Mouse (Mus musculus) olfactory bulb, adult 2 months (tissue): ENCODE results near the gene Ptpn1. TPM values are rescaled to one million over a fixed set of nuclear protein-coding genes. Genes with fewer than 3 reads are reported as not detected.

Source experiments
- H3K27ac ChIP-seq: fragments of 200-500 bp; 2 replicates; pipeline ENCODE4 v1.5.1; 2012; ENCODE audit warnings: low read depth, low read length; ENCODE audit not compliant: insufficient read depth
- H3K4me1 ChIP-seq: fragments of 200-500 bp; 2 replicates; pipeline ENCODE4 v1.6.1; 2012; ENCODE audit warnings: low read length; ENCODE audit not compliant: control insufficient read depth, insufficient read depth
- H3K4me3 ChIP-seq: fragments of 200-500 bp; 2 replicates; pipeline ENCODE4 v1.5.1; 2012; ENCODE audit warnings: mild to moderate bottlenecking, low read depth, low read length, moderate library complexity; ENCODE audit not compliant: insufficient read depth
- CTCF ChIP-seq: fragments of 200-500 bp; IDR thresholded peaks from 2 replicates; pipeline ENCODE4 v1.5.1; 2012; ENCODE audit warnings: low read depth, mild to moderate bottlenecking, low read length, moderate library complexity; ENCODE audit not compliant: insufficient read depth
- POLR2A ChIP-seq: fragments of 200-500 bp; IDR thresholded peaks from 2 replicates; pipeline ENCODE4 v1.6.1; 2012; ENCODE audit warnings: mild to moderate bottlenecking, low read depth, low read length, moderate library complexity; ENCODE audit not compliant: insufficient read depth
- WGBS: fragments of 180-500 bp; shearing (Covaris S2); methylation state at CpG from one replicate; pipeline ENCODE4 v1.1.7; 2018; 5-methylcytosine and 5-hydroxymethylcytosine counted together
- polyA plus RNA-seq: library from polyadenylated mRNA; stranded (reverse); fragments of >200 nt; gene quantifications from 2 replicates; pipeline ENCODE4 v1.2.4, GENCODE M21; 2012; ENCODE audit warnings: low replicate concordance; ENCODE audit not compliant: missing spikeins, insufficient read depth, insufficient read length

Ptpn1 gene
- polyA plus RNA-seq, 1 experiment: not detected

- H3K4me3 ChIP-seq: no peak overlapping the region
- H3K27ac ChIP-seq: peak overlapping the region; percentile 10
- peaks cover 53% of the 10 kb centered on the region for H3K4me1 ChIP-seq
- WGBS: 54% methylated on average over 4 of the region's 4 CpGs
- no peak for TF ChIP-seq POLR2A
- no peak for TF ChIP-seq CTCF
These were observed 27.6 kb downstream of the Ptpn1 start for GRCm38 (mm10) chr2:167959384-167959911.

- H3K4me3 ChIP-seq: no peak overlapping the region
- no peak for TF ChIP-seq POLR2A
- no peak for TF ChIP-seq CTCF
- peak overlapping the region; percentile 63 for H3K27ac ChIP-seq
- WGBS: 55% methylated on average over 7 of the region's 7 CpGs
- H3K4me1 ChIP-seq: peaks cover 47% of the 10 kb centered on the region
These were observed 28.1 kb downstream of the Ptpn1 start for GRCm38 (mm10) chr2:167959996-167960395.

DNA sequence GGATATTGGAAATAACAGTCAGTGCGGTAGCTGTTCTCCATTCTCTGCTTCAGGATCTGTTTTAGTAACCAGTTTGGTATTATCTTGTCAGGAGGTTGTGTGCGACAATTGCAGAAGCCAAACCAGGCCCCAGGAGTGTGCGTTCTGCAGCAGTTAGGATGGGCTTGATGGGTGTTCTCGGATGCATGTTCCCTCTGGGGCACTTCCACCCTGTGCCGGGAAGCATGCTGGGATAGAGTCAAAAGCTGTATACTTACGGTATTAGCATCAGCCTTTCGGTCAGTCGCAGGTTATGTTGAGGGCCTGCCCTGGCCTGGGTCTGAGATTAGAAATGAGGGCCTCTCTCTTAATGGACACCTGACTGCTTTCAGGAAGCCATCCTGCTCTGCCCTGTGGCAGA, 28.7 kb downstream of the Ptpn1 start:
- no peak for TF ChIP-seq POLR2A
- TF ChIP-seq CTCF: no peak
- Histone ChIP-seq H3K27ac (peak overlapping the region; percentile 63; the same call in 1 of the 2 replicates), H3K4me3 (no peak overlapping the region), H3K4me1 (peaks cover 44% of the 10 kb centered on the region)
- WGBS: 41% methylated on average over 8 of the region's 8 CpGs

DNA sequence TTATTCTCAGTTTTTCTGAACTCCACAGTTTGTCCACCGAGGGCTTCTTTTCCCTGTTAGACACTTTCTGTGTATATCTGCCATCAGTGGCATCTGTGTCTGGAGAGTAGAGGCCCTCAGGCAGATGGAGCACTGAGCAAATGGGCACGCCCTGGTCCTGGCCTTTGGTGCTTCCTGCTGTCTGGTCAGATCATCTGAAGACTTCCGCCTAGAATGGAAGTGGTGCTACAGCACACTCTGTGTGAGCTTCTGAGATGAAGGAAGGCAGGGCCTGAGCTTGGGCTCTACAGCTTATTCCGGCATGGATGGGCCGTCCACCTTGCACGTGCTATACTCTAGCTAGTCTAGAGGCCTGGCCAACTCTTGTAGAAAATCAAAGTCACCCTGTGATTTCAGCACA, 30.5 kb downstream of the Ptpn1 start:
- H3K4me1 ChIP-seq: peaks cover 38% of the 10 kb centered on the region
- no peak overlapping the region for H3K4me3 ChIP-seq
- TF ChIP-seq POLR2A: no peak
- no peak for TF ChIP-seq CTCF
- no peak overlapping the region for H3K27ac ChIP-seq
- 94% methylated on average over 6 of the region's 6 CpGs for WGBS

DNA sequence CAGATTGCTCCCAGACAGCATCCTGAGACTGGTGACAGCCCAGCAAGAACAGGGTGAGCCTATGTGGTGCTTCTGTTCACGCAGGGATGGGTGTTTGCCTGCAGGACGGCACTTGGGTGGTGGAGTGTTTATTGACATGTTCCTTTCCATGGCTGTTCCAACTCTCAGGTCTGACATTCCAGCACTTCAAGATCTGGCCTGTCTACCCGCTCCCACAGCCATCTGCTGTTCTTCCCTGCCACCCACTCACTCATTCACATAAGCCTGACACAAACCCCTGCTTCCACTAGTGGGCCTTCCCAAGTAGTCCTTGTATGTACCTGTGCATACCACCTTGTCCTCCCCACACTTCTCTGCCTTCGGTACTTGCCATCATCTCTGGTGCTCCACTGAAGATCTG, 31.3 kb downstream of the Ptpn1 start:
- TF ChIP-seq POLR2A (no peak), CTCF (no peak)
- Histone ChIP-seq H3K27ac (no peak overlapping the region), H3K4me3 (no peak overlapping the region), H3K4me1 (peaks cover 38% of the 10 kb centered on the region)
- WGBS: 71% methylated on average over 4 of the region's 4 CpGs

DNA sequence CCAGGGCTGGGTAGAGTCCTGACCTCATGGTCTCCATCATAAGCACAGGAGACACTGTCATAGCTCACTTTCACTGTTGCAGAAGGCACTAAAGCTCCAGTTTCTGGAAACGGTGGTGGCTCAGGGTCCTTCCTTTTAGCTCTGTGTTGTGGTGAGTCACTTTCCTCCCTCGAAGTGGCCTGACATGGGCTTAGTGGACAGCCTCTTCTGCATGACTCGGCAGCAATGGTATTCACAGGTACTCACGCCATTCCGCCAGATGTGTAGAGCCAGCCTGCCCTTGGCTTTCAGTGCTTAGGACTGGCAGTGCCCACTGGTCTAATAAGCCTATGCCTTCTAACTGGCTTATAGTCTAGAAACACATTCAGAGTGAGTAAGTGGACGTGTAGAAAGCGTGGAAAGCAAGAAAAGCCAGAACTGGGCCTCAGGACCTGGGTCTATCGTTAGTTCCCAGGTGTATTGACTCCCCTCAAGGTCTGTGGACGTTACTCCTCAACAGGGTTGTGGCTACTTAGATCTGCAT, 32.0 kb downstream of the Ptpn1 start:
- 84% methylated on average over 9 of the region's 9 CpGs for WGBS
- Histone ChIP-seq H3K27ac (no peak overlapping the region), H3K4me1 (peaks cover 35% of the 10 kb centered on the region), H3K4me3 (no peak overlapping the region)
- TF ChIP-seq CTCF (no peak), POLR2A (no peak)

GRCm38 (mm10) chr2:167964320-167964719, 32.5 kb downstream of the Ptpn1 start:
- Histone ChIP-seq H3K27ac (no peak overlapping the region), H3K4me3 (no peak overlapping the region), H3K4me1 (peaks cover 33% of the 10 kb centered on the region)
- whole genome bisulfite sequencing: 95% methylated on average over 9 of the region's 9 CpGs
- TF ChIP-seq POLR2A (no peak), CTCF (no peak)

- Histone ChIP-seq H3K4me3 (no peak overlapping the region), H3K4me1 (peaks cover 27% of the 10 kb centered on the region), H3K27ac (no peak overlapping the region)
- no peak for TF ChIP-seq CTCF
- no peak for TF ChIP-seq POLR2A
- WGBS: 83% methylated on average over 3 of the region's 3 CpGs
These were observed 34.1 kb downstream of the Ptpn1 start for GRCm38 (mm10) chr2:167965911-167966310.

DNA sequence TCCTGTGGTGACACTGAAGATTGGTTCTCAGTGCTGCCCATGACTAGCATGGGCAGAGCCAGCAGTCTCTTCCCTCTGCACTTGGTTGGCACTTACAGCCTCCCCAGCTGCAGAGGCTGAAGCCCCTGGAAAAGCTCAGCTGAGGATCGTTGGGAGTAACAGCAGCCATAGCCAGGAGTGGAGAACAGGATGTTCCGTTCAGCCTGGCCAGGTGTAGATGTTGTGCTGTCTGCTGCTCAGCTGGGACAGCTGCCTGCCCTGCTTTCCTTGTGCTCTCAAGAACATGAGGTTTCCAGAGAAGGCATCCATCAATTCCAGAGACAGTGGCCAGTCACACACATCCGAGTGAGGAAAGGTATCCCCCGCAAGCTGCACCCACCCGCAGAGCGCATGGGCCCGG, 36.6 kb downstream of the Ptpn1 start:
- H3K4me1 ChIP-seq: peaks cover 15% of the 10 kb centered on the region
- H3K27ac ChIP-seq: no peak overlapping the region
- TF ChIP-seq CTCF (no peak), POLR2A (no peak)
- WGBS: 89% methylated on average over 7 of the region's 7 CpGs
- no peak overlapping the region for H3K4me3 ChIP-seq

- WGBS: 34% methylated on average over 10 of the region's 10 CpGs
- Histone ChIP-seq H3K4me1 (peaks cover 12% of the 10 kb centered on the region), H3K4me3 (no peak overlapping the region), H3K27ac (no peak overlapping the region)
- TF ChIP-seq CTCF (no peak), POLR2A (no peak)
These were observed 38.1 kb downstream of the Ptpn1 start for GRCm38 (mm10) chr2:167969851-167970541.
